Mouse (Mus musculus) midbrain, postnatal 0 days (tissue): ENCODE data around the gene Reep1. TPM values are rescaled to one million over a fixed set of nuclear protein-coding genes. Genes with fewer than 3 reads are reported as not detected.
A peak's percentile ranks its signal among the peaks of the same experiment; 100 is the strongest.

ENCODE experiments used
- ATAC-seq: fragments of 200-750 bp; cut with Nextera tagmentation; 2 replicates; pipeline ENCODE4 v1.8.0; 2017; ENCODE audit warnings: moderate number of reproducible peaks, mild to moderate bottlenecking, moderate TSS enrichment, moderate library complexity; ENCODE audit not compliant: low FRiP score
- DNase-seq: peaks from one replicate; pipeline ENCODE4 v3.0.0-alpha.2; 2015; ENCODE audit warnings: low spot score
- H3K27ac ChIP-seq: fragments of 300-500 bp; sonication (generic); 2 replicates; pipeline ENCODE4 v1.5.1; 2014; ENCODE audit warnings: low read depth, mild to moderate bottlenecking, low read length, mixed read lengths
- H3K27me3 ChIP-seq: fragments of 300-500 bp; sonication (generic); 2 replicates; pipeline ENCODE4 v1.6.1; 2014; ENCODE audit warnings: low read length, control low read depth, mixed read lengths; ENCODE audit not compliant: insufficient read depth
- H3K36me3 ChIP-seq: fragments of 300-500 bp; sonication (generic); 2 replicates; pipeline ENCODE4 v1.6.1; 2014; ENCODE audit warnings: low read length, control low read depth, mixed read lengths; ENCODE audit not compliant: insufficient read depth
- H3K4me1 ChIP-seq: fragments of 300-500 bp; sonication (generic); 2 replicates; pipeline ENCODE4 v1.6.1; 2014; ENCODE audit warnings: mild to moderate bottlenecking, control low read depth, antibody characterized with exemption, low read length, mixed read lengths; ENCODE audit not compliant: insufficient read depth
- H3K4me2 ChIP-seq: fragments of 300-500 bp; sonication (generic); 2 replicates; pipeline ENCODE4 v1.6.1; 2014; ENCODE audit warnings: low read depth, mild to moderate bottlenecking, low read length, mixed read lengths; ENCODE audit not compliant: poor library complexity, severe bottlenecking
- H3K4me3 ChIP-seq: fragments of 300-500 bp; sonication (generic); 2 replicates; pipeline ENCODE4 v1.5.1; 2014; ENCODE audit warnings: low read depth, mild to moderate bottlenecking, low read length, moderate library complexity
- H3K9ac ChIP-seq: fragments of 300-500 bp; sonication (generic); replicated peaks from 2 replicates; pipeline ENCODE4 v1.6.1; 2014; ENCODE audit warnings: mild to moderate bottlenecking, low read length, moderate library complexity, mixed read lengths; ENCODE audit not compliant: poor library complexity, severe bottlenecking
- H3K9me3 ChIP-seq: fragments of 300-500 bp; sonication (generic); 2 replicates; pipeline ENCODE4 v1.6.1; 2016; ENCODE audit warnings: low read length, control low read depth
- CTCF ChIP-seq: IDR thresholded peaks from 2 replicates; pipeline ENCODE4 v1.5.1; 2016; ENCODE audit warnings: antibody characterized with exemption, mild to moderate bottlenecking
- WGBS: fragments of 180-500 bp; shearing (Covaris S2); extraction: QIAGEN DNeasy Blood & Tissue Kit; methylation state at CpG from one replicate; pipeline ENCODE4 v1.1.7; 2014; 5-methylcytosine and 5-hydroxymethylcytosine counted together
- polyA plus RNA-seq: library from polyadenylated mRNA; unstranded; fragments of >200 nt; fragmentation: Nextera tagmentation; extraction: Ambion mirVana; gene quantifications from 2 replicates; pipeline ENCODE4 v1.2.1, GENCODE M21; 2015
- total RNA-seq: library from RNA; depleted of rRNA; stranded (reverse); fragments of >200 nt; gene quantifications from 2 replicates; pipeline ENCODE4 v1.2.3, GENCODE M21; 2014

Gene Reep1
- total and polyA plus RNA-seq, 2 experiments from 2014 or later, result 274 to 404 TPM

DNA sequence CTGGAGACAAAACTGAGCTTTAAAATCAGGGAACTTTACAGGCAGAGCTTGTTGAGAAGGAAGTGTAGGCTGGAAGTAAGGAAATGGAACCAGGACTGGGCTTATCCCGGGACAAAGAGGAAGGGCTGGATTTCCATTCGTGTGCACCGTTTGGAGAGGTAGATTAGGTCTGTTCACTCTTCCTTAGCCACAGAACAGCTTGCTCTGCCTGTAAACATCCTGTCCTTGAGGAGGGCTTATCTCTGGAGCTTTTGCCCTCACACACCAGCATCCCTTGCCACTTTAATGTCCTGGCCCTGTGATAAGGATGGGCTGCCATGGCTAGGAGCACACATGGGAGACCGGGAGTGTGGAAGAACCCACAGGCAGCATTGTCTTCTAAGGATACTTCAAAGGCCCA is 60.4 kb downstream of the Reep1 start:
- Histone ChIP-seq H3K27ac (no peak overlapping the region), H3K4me1 (no peaks in the 10 kb centered on the region), H3K36me3 (peaks cover 23% of the 10 kb centered on the region), H3K27me3 (no peaks in the 10 kb centered on the region), H3K4me3 (no peak overlapping the region), H3K9me3 (no peaks in the 10 kb centered on the region), H3K9ac (no peak overlapping the region), H3K4me2 (no peak overlapping the region)
- WGBS, result 73% methylated on average over 4 of the region's 4 CpGs
- ATAC-seq, result no peak
- no peak for TF ChIP-seq CTCF
- no peak for DNase-seq

DNA sequence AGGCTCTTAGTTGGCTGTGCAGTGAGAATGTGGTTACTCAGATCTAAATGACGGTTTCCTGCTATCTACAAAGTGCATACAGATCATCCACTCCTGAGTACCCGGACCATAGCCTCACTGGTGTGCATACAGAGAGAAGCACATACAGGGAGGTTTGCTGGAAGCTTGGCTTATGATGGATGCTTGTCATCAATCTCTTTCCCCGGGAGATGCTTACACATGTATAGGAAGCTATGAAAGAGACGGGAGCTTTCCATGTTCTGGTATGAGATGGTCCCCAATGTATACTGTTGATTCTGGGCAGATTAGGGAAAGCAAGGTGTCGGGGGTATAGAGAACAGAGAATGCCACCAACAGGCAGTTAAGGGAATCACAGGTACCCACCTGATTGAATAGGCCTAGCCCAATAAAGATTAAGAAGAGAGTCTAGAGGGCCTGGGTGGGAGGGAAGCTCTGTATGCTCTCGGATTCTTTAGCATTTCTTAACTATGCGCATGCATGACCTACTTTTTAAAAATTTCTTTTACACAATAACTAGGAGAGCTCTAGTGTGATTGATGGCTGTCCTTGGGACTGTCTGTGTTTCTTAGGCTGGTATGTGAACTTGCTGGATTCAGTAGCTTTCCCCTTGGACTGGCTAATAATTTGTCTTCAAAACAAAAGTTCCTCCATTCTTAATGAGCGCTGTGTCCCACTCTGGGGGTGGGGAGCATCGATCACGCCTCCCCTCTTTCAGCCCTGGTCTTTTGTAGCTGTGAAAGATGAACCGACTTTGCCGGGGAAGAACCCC is 62.7 kb downstream of the Reep1 start:
- peak; percentile 50 for TF ChIP-seq CTCF
- Histone ChIP-seq H3K27me3 (no peaks in the 10 kb centered on the region), H3K4me3 (no peak overlapping the region), H3K4me1 (no peaks in the 10 kb centered on the region), H3K36me3 (peaks cover 17% of the 10 kb centered on the region), H3K9ac (no peak overlapping the region), H3K27ac (no peak overlapping the region), H3K4me2 (no peak overlapping the region), H3K9me3 (no peaks in the 10 kb centered on the region)
- DNase-seq, result peak; percentile 37
- WGBS, result 73% methylated on average over 12 of the region's 12 CpGs
- 0 out of 2 replicates have a peak, but pooled peaks have one; percentile 8 for ATAC-seq

DNA sequence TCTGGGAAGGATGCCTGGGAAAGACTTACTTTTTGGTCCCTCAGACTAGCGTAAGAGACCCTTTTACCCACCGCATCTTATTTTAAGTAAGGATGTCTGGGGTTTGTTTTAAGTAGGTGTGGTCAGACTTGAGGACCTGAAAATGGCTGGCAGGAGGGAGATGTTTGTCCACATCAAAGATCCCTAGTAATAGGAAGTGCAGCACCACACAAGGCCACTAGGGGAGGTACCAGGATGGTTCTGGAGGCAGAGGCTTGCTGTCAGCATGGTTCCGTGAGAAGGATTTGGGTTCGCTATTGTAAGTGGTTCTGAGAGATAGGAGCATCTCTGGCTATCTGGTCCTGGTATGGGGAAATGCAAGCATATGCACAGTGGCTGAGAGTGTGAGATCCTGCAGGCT is 63.5 kb downstream of the Reep1 start:
- DNase-seq (no peak), ATAC-seq (no peak)
- Histone ChIP-seq H3K9ac (no peak overlapping the region), H3K27me3 (no peaks in the 10 kb centered on the region), H3K4me1 (no peaks in the 10 kb centered on the region), H3K9me3 (no peaks in the 10 kb centered on the region), H3K36me3 (peaks cover 24% of the 10 kb centered on the region), H3K27ac (no peak overlapping the region), H3K4me2 (no peak overlapping the region), H3K4me3 (no peak overlapping the region)
- 97% methylated on average over 4 of the region's 4 CpGs for WGBS
- no peak; the same call in 1 of the 2 replicates for TF ChIP-seq CTCF

DNA sequence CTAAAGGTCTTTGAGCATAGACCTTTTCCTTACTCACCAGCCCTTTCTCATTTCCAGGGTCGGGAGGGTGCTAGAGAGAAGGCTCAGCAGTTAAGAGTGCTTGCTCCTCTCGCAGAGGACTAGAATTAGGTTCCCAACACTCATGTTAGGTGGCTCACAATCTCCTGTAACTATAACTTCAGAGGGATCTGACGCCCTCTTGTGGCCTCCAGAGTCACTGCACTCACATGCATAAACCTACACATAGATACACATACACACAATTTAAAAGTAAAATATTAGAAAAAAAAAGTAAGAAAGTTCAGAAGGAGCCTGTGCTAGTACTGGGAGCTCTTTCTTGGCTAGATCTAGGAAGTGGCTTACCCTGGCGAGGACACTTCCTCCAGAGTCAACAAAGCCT is 63.9 kb downstream of the Reep1 start:
- DNase-seq (no peak), ATAC-seq (no peak)
- H3K4me1 ChIP-seq, result no peaks in the 10 kb centered on the region
- peak; percentile 44 for TF ChIP-seq CTCF
- no peaks in the 10 kb centered on the region for H3K27me3 ChIP-seq
- 94% methylated on average over 4 of the region's 4 CpGs for WGBS
- H3K4me3 ChIP-seq, result no peak overlapping the region
- no peaks in the 10 kb centered on the region for H3K9me3 ChIP-seq
- no peak overlapping the region for H3K4me2 ChIP-seq
- no peak overlapping the region for H3K27ac ChIP-seq
- H3K9ac ChIP-seq, result no peak overlapping the region
- peaks cover 24% of the 10 kb centered on the region for H3K36me3 ChIP-seq

DNA sequence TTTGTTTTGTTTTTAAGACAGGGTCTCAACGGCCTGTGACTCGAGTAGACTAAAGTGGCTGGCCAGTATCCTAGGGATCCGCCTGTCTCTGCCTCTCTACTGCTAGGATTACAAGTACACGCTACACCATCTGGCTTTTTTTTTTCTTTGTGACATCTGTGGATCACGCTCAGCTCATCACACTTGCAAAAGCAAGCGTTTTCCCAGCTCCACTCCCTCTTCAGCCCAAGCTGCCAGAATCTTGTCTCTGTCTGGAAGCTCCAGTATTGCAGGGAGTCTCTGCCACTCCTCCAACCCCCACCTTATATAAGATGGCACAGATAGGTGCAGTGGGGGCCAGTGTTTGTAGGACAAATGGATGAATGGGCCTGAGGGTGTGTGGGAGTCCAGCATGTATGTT is 64.8 kb downstream of the Reep1 start:
- WGBS, result 80% methylated on average over 6 of the region's 6 CpGs
- 0 out of 2 replicates have a peak overlapping the region, but pooled peaks have one; percentile 12 for H3K27ac ChIP-seq
- TF ChIP-seq CTCF, result no peak
- H3K9ac ChIP-seq, result no peak overlapping the region
- no peak overlapping the region for H3K4me3 ChIP-seq
- no peaks in the 10 kb centered on the region for H3K4me1 ChIP-seq
- ATAC-seq (no peak), DNase-seq (no peak)
- H3K4me2 ChIP-seq, result no peak overlapping the region
- peaks cover 20% of the 10 kb centered on the region; the same call in 1 of the 2 replicates for H3K36me3 ChIP-seq
- no peaks in the 10 kb centered on the region for H3K27me3 ChIP-seq
- no peaks in the 10 kb centered on the region for H3K9me3 ChIP-seq

DNA sequence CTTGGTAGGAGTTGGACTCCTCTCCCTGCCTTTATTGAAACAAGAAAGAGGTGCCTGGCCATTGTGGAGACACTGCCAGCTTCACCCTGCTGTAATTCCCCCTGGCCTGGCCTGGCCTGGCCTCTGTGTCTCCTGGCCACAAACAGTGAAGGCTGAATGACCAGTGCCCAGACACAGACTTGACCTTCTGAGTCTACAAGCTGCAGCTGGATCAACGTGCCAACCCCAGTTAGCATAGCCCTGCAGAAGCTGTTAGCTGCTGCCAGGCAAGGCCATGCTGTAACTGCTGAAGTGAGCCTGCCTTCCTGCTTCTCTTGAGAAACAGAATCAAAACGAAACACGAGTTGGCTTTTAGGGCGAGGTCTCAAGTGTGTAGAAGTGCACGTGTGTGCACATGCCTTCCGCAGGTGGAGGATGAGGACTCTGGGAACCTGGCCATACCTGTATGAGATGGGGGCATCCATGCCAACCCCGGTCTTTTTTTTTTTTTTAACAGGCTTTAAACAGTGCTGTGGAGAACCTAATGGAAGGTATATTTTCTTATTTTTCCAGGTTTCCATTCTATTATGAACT is 65.4 kb downstream of the Reep1 start:
- WGBS, result 91% methylated on average over 7 of the region's 7 CpGs
- no peak overlapping the region for H3K4me2 ChIP-seq
- no peaks in the 10 kb centered on the region for H3K4me1 ChIP-seq
- no peak overlapping the region for H3K4me3 ChIP-seq
- no peak overlapping the region for H3K9ac ChIP-seq
- no peak for ATAC-seq
- TF ChIP-seq CTCF, result no peak
- 0 out of 2 replicates have a peak overlapping the region, but pooled peaks have one; percentile 12 for H3K27ac ChIP-seq
- no peaks in the 10 kb centered on the region for H3K9me3 ChIP-seq
- no peak for DNase-seq
- no peaks in the 10 kb centered on the region for H3K27me3 ChIP-seq
- peaks cover 19% of the 10 kb centered on the region; the same call in 1 of the 2 replicates for H3K36me3 ChIP-seq
